In the genomic region with DNA sequence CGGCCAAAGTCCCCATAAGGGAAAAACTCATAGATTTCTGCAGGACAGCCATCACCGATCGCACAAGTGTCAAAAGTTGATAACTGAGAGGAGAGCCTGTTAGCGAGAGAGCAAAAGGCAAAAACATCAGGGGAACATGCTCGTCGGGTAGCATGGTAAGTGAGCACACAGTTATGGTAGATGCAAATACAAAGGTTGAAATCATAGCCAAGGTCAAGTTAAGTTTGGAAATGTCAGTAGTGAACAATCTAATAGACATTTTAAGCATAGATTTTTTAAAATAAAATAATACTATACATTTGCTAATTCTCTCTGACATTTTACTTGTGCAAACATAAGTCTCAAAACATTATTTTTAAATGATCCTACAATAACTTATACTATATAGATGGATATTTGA, we compare ENCODE assay signal across 37 mouse cellular contexts. TPM values are rescaled to one million over a fixed set of nuclear protein-coding genes. Genes with fewer than 3 reads are reported as not detected.
"Had no signal": no experiment of that assay in that cellular context is flagged by ENCODE, and none has a peak within 500 bp of the region (broad histone marks: within the 10 kb centered on the region; RNA-seq: fewer than 3 reads in every experiment).

A gene (minus strand): TSS at position 101 of the 400 bp plus-strand sequence.

- DNase-seq: left cerebral cortex, postnatal 4 days; liver; liver, embryonic 13.5 days; liver, postnatal 0 days; lung, adult 18-20 months; lung, adult 2 months; lung, embryonic 14.5 days; lung, postnatal 10 days; lung, postnatal 14 days; lung, postnatal 36 days; lung, postnatal 4 days; midbrain, embryonic 14.5 days had no signal

- H3K4me3 ChIP-seq: limb, embryonic 10.5 days; limb, embryonic 12.5 days; limb, embryonic 13.5 days; limb, embryonic 15.5 days; liver, embryonic 12.5 days; liver, embryonic 13.5 days; liver, embryonic 15.5 days; lung, embryonic 15.5 days; megakaryocyte, embryonic 14.5 days; midbrain, embryonic 10.5 days; midbrain, embryonic 12.5 days; midbrain, embryonic 13.5 days; midbrain, embryonic 15.5 days; myocyte; neural tube, embryonic 12.5 days had no signal

- H3K4me1 ChIP-seq: limb, embryonic 10.5 days; limb, embryonic 12.5 days; limb, embryonic 13.5 days; limb, embryonic 15.5 days; liver, embryonic 12.5 days; liver, embryonic 13.5 days; liver, embryonic 15.5 days; lung, embryonic 15.5 days; megakaryocyte, embryonic 14.5 days; midbrain, embryonic 10.5 days; midbrain, embryonic 12.5 days; midbrain, embryonic 13.5 days; midbrain, embryonic 15.5 days; neural tube, embryonic 12.5 days had no signal

- H3K27me3 ChIP-seq: limb, embryonic 12.5 days; limb, embryonic 13.5 days; limb, embryonic 15.5 days; liver, embryonic 12.5 days; liver, embryonic 13.5 days; liver, embryonic 15.5 days; lung, embryonic 15.5 days; megakaryocyte, embryonic 14.5 days; midbrain, embryonic 12.5 days; midbrain, embryonic 13.5 days; midbrain, embryonic 15.5 days; neural tube, embryonic 12.5 days had no signal

- H3K27ac ChIP-seq: limb, embryonic 10.5 days; limb, embryonic 12.5 days; limb, embryonic 13.5 days; limb, embryonic 15.5 days; liver, embryonic 12.5 days; liver, embryonic 13.5 days; liver, embryonic 14.5 days; liver, embryonic 15.5 days; lung, embryonic 15.5 days; macrophage; midbrain, embryonic 10.5 days; midbrain, embryonic 12.5 days; midbrain, embryonic 13.5 days; midbrain, embryonic 15.5 days; neural tube, embryonic 12.5 days had no signal

RNA-seq across cellular contexts. Expression of the gene that starts here (rescaled TPM):
- polyA plus RNA-seq: limb, embryonic 10.5 days; limb, embryonic 11.5 days; limb, embryonic 12.5 days; limb, embryonic 13.5 days; limb, embryonic 14.5 days; limb, embryonic 15.5 days; liver, adult 2 months; liver, embryonic 11.5 days; liver, embryonic 12.5 days; liver, embryonic 13.5 days; liver, embryonic 14.5 days; liver, embryonic 15.5 days; liver, embryonic 16.5 days; liver, postnatal 0 days; lung, adult 2 months; lung, embryonic 14.5 days; lung, embryonic 15.5 days; lung, embryonic 16.5 days; lung, postnatal 0 days; macrophage; midbrain, embryonic 10.5 days; midbrain, embryonic 11.5 days; midbrain, embryonic 12.5 days; midbrain, embryonic 13.5 days; midbrain, embryonic 14.5 days; myocyte; neural tube, embryonic 11.5 days; neural tube, embryonic 12.5 days had no signal
